Mouse (Mus musculus) heart, postnatal 25 days (tissue): ENCODE results near the gene Aaed1. TPM values are rescaled to one million over a fixed set of nuclear protein-coding genes. Genes with fewer than 3 reads are reported as not detected.

ENCODE experiments used
- DNase-seq: peaks from one replicate; pipeline ENCODE4 v3.0.0; 2022; ENCODE audit warnings: low spot score
- intact Hi-C: fragments of 180-260 bp; cut with DNase I; formaldehyde crosslinking; loops from one replicate; pipeline ENCODE4 v1.15.1; 2025
- total RNA-seq, 2 experiments: library from RNA; stranded (reverse); gene quantifications; 2 replicates each; pipeline ENCODE4 v1.2.3; 2021

The Aaed1 gene
- total RNA-seq, 2 experiments from 2014 or later: 56.6 to 60.1 TPM

DNA sequence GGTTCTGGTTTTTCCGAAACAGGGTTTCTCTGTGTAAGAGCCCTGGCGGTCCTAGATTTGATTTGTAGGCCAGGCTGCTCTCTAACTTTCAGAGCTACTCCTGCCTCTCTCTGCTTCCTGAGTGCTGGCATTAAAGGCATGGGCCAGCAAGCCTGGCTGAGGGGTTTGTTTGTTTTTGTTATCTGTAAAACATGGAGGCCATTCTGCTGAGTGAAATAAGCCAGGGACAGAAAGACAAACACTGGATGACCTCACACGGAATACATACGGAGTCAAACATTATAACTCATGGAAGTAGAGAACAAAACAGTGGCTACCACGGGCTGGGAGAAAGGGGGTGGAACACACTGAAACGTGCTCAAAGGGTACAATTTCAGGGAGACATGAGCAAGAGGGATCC is 1.9 kb downstream of the Aaed1 start:
- DNase-seq: no peak
- intact Hi-C loops: loop anchor here (10.0 kb wide), 1 partner anchor 804 kb away; the partner anchor contains the start of gene Mfsd14b

DNA sequence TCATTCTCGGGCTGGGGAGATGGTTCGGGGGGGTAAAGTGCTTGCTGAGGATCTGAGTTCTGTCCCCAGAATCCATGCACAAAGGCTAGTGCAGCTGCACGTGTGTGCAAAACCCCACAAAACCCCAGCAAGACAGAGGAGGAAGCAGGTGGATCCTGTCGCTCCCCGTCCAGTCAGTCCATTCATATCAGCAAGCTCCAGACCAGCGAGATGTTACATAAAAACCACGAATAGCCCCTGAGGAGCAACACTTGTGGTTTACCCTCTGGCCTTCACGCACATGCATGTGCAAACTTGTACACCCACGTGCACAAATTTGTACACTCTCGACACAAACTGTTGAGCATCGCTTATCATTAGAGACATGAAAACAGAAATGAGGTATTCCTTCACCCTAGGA is 2.7 kb downstream of the Aaed1 start:
- DNase-seq: no peak

GRCm38 (mm10) chr13:64309036-64309435 is 3.5 kb downstream of the Aaed1 start:
- DNase-seq: no peak
- intact Hi-C loops: no loop called here

More for the DNA sequence above, 2.7 kb downstream of the Aaed1 start:
- intact Hi-C loops: loop anchor here (10.0 kb wide), 1 partner anchor 805 kb away; the partner anchor contains the start of gene Mfsd14b

- intact Hi-C loops: loop anchor here (2.0 kb wide), 2 partner anchors 127 to 209 kb away; no protein-coding TSS in a partner anchor
- no peak for DNase-seq
Observed at GRCm38 (mm10) chr13:64307508-64307907, 5.0 kb downstream of the Aaed1 start.

DNA sequence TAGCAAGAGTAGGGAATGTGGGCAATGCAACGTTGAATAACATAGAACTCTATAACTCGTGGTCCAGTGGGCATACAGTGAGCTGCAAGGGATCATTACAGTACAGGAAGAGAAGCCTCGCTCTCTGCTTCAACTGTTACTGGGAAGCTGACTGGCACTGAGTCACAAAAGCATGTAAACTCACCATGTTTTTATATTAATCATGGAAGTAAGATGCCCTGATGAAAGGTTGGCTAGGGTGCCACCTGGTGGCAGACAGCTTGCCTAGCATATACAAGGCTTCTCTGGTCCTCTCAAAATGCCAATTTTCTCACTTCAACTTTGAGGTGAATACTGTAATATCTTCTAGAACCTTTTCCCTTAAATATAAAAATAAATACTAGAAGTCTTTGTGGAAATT is 6.4 kb downstream of the Aaed1 start:
- intact Hi-C loops: loop anchor here (1.0 to 2.0 kb wide), 4 partner anchors 57 to 207 kb away; no protein-coding TSS in a partner anchor
- DNase-seq: no peak

DNA sequence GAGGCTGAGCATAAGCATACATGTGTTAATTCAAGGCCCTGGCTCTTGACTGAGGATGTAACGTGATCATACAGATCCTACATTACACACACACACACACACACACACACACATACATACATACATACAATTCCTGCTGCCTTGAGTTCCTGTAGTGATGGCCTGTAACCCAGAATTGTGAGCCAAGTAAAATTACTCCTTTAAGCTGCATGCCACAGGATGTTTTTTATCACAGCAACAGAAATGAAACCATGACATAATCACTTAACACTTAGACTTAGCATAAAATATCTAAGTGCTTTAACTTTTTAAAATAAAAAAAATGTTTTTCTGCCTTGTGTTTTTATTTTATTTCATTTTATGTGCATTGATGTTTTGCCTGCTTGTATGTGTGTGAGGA is 13.4 kb downstream of the Aaed1 start:
- intact Hi-C loops: no loop called here
- no peak for DNase-seq

DNA sequence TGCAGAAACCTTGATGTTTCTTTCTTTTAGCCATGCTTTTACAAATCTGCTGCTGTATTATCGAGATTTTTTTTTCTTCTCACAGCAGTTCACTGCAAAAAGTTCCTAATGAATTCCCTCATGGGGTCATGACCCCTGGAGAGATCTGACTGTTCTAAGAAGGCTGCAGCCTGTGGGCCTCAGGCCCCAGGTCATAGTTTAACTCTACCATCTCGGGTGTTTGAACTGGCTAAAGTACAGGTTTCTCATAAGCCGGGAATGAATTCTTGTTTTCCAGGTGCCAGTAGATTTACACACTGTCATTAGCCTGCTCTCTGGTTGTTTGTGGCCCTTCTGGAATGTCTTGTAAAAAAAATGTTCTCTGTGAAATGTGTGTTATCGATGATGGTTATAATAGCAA is 25.7 kb downstream of the Aaed1 start:
- no peak for DNase-seq
- intact Hi-C loops: no loop called here

- DNase-seq: no peak
- intact Hi-C loops: no loop called here
Observed at GRCm38 (mm10) chr13:64286321-64286720, 26.2 kb downstream of the Aaed1 start.

DNA sequence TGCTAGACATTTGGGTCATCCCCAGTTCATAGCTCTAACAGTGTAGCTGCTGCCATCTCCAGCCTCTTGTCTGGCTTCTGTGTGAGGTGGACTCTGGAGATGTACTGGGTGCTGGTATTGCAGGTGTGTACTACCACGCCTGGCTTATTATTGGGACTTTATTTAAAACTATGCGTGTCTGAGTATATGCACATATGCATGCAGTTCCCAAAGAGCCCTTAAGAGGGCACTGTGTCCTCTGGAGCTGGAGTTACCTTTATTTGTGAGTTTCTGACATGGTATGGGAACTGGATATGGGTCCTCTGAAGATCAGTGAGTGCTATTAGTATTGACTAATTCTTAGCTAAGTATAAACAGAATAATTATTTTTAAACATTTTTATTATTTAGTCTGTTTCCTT is 27.8 kb downstream of the Aaed1 start:
- DNase-seq: no peak
- intact Hi-C loops: no loop called here

GRCm38 (mm10) chr13:64280940-64281339 is 31.6 kb downstream of the Aaed1 start:
- intact Hi-C loops: no loop called here
- no peak for DNase-seq

DNA sequence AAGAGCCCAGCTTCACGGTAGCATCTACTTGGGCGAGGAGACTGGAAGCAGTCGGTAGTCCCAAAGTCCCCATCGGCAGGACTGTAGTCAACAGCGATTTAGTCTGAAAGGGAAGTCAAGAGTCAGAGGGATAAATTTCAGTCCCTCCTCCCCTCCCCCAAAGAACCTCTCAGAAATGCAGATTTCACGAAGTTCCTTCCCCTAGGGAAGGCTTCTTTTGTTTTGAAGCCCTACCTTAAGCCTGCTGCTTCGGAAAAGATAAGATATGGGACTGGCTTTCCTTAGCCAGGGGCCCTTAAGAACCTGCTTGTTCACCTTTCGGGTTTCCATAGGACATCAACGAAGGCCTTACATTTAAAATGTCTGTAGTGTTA is 36.8 kb downstream of the Aaed1 start:
- intact Hi-C loops: no loop called here
- no peak for DNase-seq

GRCm38 (mm10) chr13:64274879-64275753 is 37.4 kb downstream of the Aaed1 start, which contains the start of gene Cdc14b:
TSS of gene Cdc14b (minus strand) at chr13:64275290.
- DNase-seq: peak; percentile 38
- intact Hi-C loops: no loop called here

DNA sequence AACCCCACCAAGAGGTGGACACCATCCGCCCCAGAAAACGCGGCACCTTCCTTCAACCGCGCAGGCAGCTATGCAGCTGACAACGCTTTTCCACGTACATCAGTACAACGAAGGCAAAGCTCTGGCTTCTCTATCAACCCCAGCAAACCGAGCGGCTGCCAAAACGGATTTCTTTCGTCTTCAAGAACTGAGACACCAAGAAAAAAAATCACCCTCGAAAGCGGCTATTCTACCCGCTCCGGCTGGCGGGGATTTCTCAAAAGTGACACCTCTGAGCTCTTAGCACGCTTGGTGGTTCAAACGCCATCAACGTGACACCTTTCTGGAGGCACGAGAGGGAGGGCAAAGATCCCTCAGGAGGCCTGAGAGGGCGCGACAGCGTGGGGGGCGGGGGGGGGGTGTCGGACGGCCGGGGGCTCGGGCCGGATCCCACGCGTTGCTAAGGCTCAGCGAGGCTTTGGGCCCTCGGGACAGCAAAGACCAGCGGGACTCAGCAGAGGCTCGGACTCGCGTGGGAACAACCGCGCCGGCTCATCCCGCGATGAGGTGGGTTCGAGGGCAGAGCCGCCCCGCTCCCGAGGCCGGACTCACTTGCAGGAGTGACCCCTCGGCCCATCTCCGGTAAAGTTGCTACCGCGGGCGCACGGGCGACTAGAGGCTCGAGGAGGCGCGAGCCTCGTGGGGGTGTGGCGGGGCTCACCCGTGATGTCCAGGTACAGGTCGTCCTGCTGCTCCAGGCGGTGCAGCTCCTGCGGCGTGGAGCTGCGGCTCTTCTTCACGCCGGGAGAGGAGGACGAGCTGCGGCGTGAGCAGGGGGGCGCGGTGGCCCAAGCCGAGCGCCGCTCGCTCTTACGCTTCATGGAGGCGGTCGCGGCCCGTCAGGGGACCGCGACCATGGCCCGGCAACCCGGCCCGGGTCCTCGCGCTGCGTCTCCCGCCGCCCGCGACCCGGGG is 38.3 kb downstream of the Aaed1 start:
- intact Hi-C loops: no loop called here
- DNase-seq: no peak

DNA sequence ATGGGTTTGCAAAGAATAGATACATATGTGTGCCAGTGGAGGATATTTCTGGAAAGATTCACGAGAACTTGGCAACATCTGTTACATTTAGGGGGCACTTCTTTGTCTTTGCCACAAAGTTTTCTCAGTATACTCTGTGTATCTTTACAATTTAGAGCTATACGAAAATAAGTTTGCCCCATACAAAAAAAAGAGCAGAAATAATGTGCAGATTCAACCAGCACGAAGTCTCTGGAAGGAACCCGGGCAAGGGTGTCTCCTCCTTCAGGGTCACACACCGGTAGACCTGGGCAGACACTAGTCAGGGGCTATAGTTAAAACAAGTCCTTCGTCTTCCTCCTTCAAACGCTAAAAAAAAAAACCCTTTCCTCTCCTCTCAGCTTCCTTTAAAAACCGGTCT is 39.2 kb downstream of the Aaed1 start:
- DNase-seq: no peak
- intact Hi-C loops: no loop called here

- no peak for DNase-seq
- intact Hi-C loops: no loop called here
Observed at GRCm38 (mm10) chr13:64268384-64268783, 44.1 kb downstream of the Aaed1 start.

DNA sequence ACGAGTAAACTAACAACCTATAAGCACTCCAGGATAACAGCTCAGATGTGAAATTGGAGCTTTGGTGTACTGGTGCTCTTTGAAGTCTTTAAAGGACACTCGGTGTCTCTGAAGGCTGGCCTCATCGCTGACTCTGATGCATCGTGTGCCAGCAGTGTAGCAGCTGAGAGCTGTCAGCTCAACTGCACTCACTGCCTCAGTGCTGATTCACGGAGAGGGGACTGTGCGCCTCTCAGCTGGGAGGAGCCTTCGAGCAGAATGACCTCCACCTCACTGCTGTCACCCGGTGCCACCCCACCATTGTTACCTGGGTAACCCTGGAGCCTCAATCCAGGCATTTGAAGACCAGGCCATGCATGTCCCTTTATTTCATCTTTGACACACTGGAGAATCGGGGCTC is 45.4 kb downstream of the Aaed1 start:
- DNase-seq: no peak
- intact Hi-C loops: no loop called here

- no peak for DNase-seq
- intact Hi-C loops: no loop called here
Observed at GRCm38 (mm10) chr13:64264586-64264985, 47.9 kb downstream of the Aaed1 start.

DNA sequence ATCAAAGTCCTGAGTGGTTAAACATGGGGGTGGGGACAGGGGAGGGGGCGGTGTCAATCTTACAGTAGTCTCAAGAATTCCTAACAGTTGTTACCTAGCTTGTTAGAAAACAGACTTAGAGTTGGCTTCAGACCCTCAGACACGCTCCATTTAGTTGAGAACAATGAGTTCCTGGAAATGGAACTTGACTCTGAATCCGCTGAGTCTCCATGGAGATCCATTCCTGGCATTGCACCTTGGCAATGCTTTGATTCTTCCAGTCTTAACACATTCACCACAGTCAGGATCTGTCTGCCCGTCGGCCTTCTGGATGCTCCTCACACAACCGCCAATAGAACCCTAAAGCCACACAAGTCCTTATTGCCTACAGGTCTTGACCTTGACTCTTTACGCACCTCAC is 52.6 kb downstream of the Aaed1 start:
- intact Hi-C loops: no loop called here
- no peak for DNase-seq

- intact Hi-C loops: no loop called here
- no peak for DNase-seq
Observed at GRCm38 (mm10) chr13:64258516-64258821, 54.0 kb downstream of the Aaed1 start.

DNA sequence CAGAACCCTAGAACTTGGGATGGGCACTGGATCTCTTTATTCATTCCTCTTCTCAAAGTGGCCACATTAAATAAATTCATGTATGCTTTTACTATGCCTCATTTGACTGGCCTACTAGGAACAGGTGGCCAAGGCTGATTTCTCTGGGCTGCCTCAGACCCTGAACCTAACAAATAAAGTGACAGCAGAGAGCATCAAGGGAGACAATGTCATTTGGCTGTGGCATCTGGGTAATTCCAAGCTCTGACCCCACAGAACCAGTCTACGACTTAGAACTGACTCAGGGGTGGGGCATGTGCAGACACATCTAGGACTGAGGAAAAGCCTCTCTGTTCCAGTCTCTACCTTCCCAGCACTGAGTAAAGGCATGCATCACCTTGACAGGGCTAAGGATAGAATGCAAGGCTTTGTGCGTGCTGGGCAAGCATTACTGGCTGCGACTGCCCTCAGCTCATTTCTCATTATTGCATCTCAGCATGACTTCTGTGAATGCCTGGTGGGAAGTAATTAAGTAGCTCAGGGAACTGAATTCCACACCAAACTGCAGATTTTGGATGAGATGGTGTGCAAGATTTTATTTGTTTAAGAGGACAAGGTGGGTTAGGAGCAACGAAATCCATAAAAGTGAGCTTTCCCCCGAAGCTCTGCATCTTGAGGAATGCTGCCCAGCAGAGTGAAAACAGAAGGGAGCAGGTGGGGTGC is 54.5 kb downstream of the Aaed1 start:
- intact Hi-C loops: no loop called here

More for the DNA sequence above, 54.5 kb downstream of the Aaed1 start:
- DNase-seq: no peak
